Mouse (Mus musculus): ENCODE results near the gene Lbr. TPM values are rescaled to one million over a fixed set of nuclear protein-coding genes. Genes with fewer than 3 reads are reported as not detected.

Gene Lbr
- polyA plus RNA-seq, 1 experiment from 2014 or later: 133 TPM

GRCm38 (mm10) chr1:181865863-181866216 lies 23.0 kb upstream of the Lbr start:
- H3K27me3 ChIP-seq (replicated peaks): no peaks in the 10 kb centered on the region
- no peak overlapping the region for H3K4me2 ChIP-seq
- WGBS: 69% methylated on average over 5 of the region's 5 CpGs
- no peak for ATAC-seq (ENCODE audit: insufficient read depth, low FRiP score, low read depth)
- no peak overlapping the region for H3K9ac ChIP-seq
- H3K9me3 ChIP-seq: no peaks in the 10 kb centered on the region
- H3K36me3 ChIP-seq: no peaks in the 10 kb centered on the region
- peak overlapping the region; percentile 67; the same call in 1 of the 2 replicates for H3K27ac ChIP-seq
- peaks cover 10% of the 10 kb centered on the region; the same call in 1 of the 2 replicates for H3K4me1 ChIP-seq
- H3K4me3 ChIP-seq (replicated peaks): no peak overlapping the region

- ATAC-seq (ENCODE audit: insufficient read depth, low FRiP score, low read depth): peak; percentile 67; the same call in 1 of the 2 replicates
- peaks cover 15% of the 10 kb centered on the region for H3K4me1 ChIP-seq
- H3K27me3 ChIP-seq (replicated peaks): no peaks in the 10 kb centered on the region
- 61% methylated on average over 11 of the region's 11 CpGs for WGBS
- H3K9me3 ChIP-seq: no peaks in the 10 kb centered on the region
- no peak overlapping the region for H3K4me2 ChIP-seq
- no peak overlapping the region for H3K4me3 ChIP-seq (replicated peaks)
- H3K27ac ChIP-seq: peak overlapping the region; percentile 67
- H3K9ac ChIP-seq: no peak overlapping the region
- H3K36me3 ChIP-seq: no peaks in the 10 kb centered on the region
Measured at GRCm38 (mm10) chr1:181864971-181865862, 22.4 kb upstream of the Lbr start.

- H3K36me3 ChIP-seq: no peaks in the 10 kb centered on the region
- no peak for ATAC-seq (ENCODE audit: insufficient read depth, low FRiP score, low read depth)
- H3K9me3 ChIP-seq: no peaks in the 10 kb centered on the region
- no peak overlapping the region for H3K4me3 ChIP-seq (replicated peaks)
- WGBS: 35% methylated on average over 8 of the region's 8 CpGs
- H3K9ac ChIP-seq: no peak overlapping the region
- H3K4me2 ChIP-seq: no peak overlapping the region
- no peak overlapping the region for H3K27ac ChIP-seq
- no peaks in the 10 kb centered on the region for H3K27me3 ChIP-seq (replicated peaks)
- peaks cover 15% of the 10 kb centered on the region for H3K4me1 ChIP-seq
Measured at GRCm38 (mm10) chr1:181863431-181863830, 20.6 kb upstream of the Lbr start.

- Histone ChIP-seq H3K9ac (no peak overlapping the region), H3K27ac (no peak overlapping the region), H3K27me3 (replicated peaks) (no peaks in the 10 kb centered on the region), H3K4me3 (replicated peaks) (no peak overlapping the region), H3K36me3 (no peaks in the 10 kb centered on the region), H3K4me1 (peaks cover 15% of the 10 kb centered on the region), H3K4me2 (no peak overlapping the region), H3K9me3 (no peaks in the 10 kb centered on the region)
- 56% methylated on average over 16 of the region's 16 CpGs for WGBS
- ATAC-seq (ENCODE audit: insufficient read depth, low FRiP score, low read depth): no peak
Measured at GRCm38 (mm10) chr1:181862676-181863374, 20.0 kb upstream of the Lbr start.

- Histone ChIP-seq H3K27me3 (replicated peaks) (no peaks in the 10 kb centered on the region), H3K4me3 (replicated peaks) (no peak overlapping the region), H3K4me2 (no peak overlapping the region), H3K27ac (no peak overlapping the region), H3K9ac (no peak overlapping the region), H3K4me1 (peaks cover 15% of the 10 kb centered on the region), H3K9me3 (no peaks in the 10 kb centered on the region), H3K36me3 (no peaks in the 10 kb centered on the region)
- WGBS: 81% methylated on average over 2 of the region's 2 CpGs
- no peak for ATAC-seq (ENCODE audit: insufficient read depth, low FRiP score, low read depth)
Measured at GRCm38 (mm10) chr1:181861181-181861902, 18.5 kb upstream of the Lbr start.

GRCm38 (mm10) chr1:181860659-181861058 lies 17.8 kb upstream of the Lbr start:
- Histone ChIP-seq H3K27me3 (replicated peaks) (no peaks in the 10 kb centered on the region), H3K9ac (no peak overlapping the region), H3K27ac (peak overlapping the region; percentile 57; the same call in 1 of the 2 replicates), H3K4me2 (no peak overlapping the region), H3K4me1 (peaks cover 14% of the 10 kb centered on the region), H3K9me3 (no peaks in the 10 kb centered on the region), H3K4me3 (replicated peaks) (no peak overlapping the region), H3K36me3 (no peaks in the 10 kb centered on the region)
- 9% methylated on average over 5 of the region's 5 CpGs for WGBS
- peak; percentile 73 for ATAC-seq (ENCODE audit: insufficient read depth, low FRiP score, low read depth)

- Histone ChIP-seq H3K4me2 (no peak overlapping the region), H3K27me3 (replicated peaks) (no peaks in the 10 kb centered on the region), H3K27ac (no peak overlapping the region), H3K9ac (no peak overlapping the region), H3K9me3 (no peaks in the 10 kb centered on the region), H3K36me3 (no peaks in the 10 kb centered on the region), H3K4me1 (peaks cover 8% of the 10 kb centered on the region; the same call in 1 of the 2 replicates), H3K4me3 (replicated peaks) (no peak overlapping the region)
- WGBS: 80% methylated on average over 2 of the region's 2 CpGs
- ATAC-seq (ENCODE audit: insufficient read depth, low FRiP score, low read depth): no peak
Measured at GRCm38 (mm10) chr1:181856329-181856728, 13.5 kb upstream of the Lbr start.

- no peak overlapping the region for H3K4me3 ChIP-seq (replicated peaks)
- no peak overlapping the region for H3K9ac ChIP-seq
- whole genome bisulfite sequencing: 94% methylated on average over 2 of the region's 2 CpGs
- ATAC-seq (ENCODE audit: insufficient read depth, low FRiP score, low read depth): no peak
- H3K4me1 ChIP-seq: 0 out of 2 replicates have a peak, but pooled peaks cover 3% of the 10 kb centered on the region
- no peaks in the 10 kb centered on the region for H3K36me3 ChIP-seq
- H3K9me3 ChIP-seq: no peaks in the 10 kb centered on the region
- H3K27me3 ChIP-seq (replicated peaks): no peaks in the 10 kb centered on the region
- H3K4me2 ChIP-seq: no peak overlapping the region
- H3K27ac ChIP-seq: no peak overlapping the region
Measured at GRCm38 (mm10) chr1:181854829-181855228, 12.0 kb upstream of the Lbr start.

GRCm38 (mm10) chr1:181853081-181853736 lies 10.4 kb upstream of the Lbr start:
- Histone ChIP-seq H3K4me2 (peak overlapping the region; percentile 48), H3K4me3 (replicated peaks) (peak overlapping the region; percentile 12), H3K27ac (0 out of 2 replicates have a peak overlapping the region, but pooled peaks have one; percentile 59), H3K9ac (no peak overlapping the region), H3K36me3 (no peaks in the 10 kb centered on the region), H3K4me1 (0 out of 2 replicates have a peak, but pooled peaks cover 3% of the 10 kb centered on the region), H3K9me3 (no peaks in the 10 kb centered on the region), H3K27me3 (replicated peaks) (no peaks in the 10 kb centered on the region)
- 6% methylated on average over 15 of the region's 21 CpGs for WGBS
- peak; percentile 69 for ATAC-seq (ENCODE audit: insufficient read depth, low FRiP score, low read depth)

- peak overlapping the region; percentile 21; the same call in 1 of the 2 replicates for H3K27ac ChIP-seq
Measured at GRCm38 (mm10) chr1:181852466-181852865, 9.6 kb upstream of the Lbr start.

More at GRCm38 (mm10) chr1:181852466-181852865, 9.6 kb upstream of the Lbr start:
- Histone ChIP-seq H3K9me3 (no peaks in the 10 kb centered on the region), H3K27me3 (replicated peaks) (no peaks in the 10 kb centered on the region), H3K4me3 (replicated peaks) (no peak overlapping the region), H3K9ac (no peak overlapping the region), H3K4me1 (0 out of 2 replicates have a peak, but pooled peaks cover 3% of the 10 kb centered on the region), H3K36me3 (no peaks in the 10 kb centered on the region), H3K4me2 (peak overlapping the region; percentile 48)
- WGBS: 47% methylated on average over 13 of the region's 13 CpGs
- 0 out of 2 replicates have a peak, but pooled peaks have one; percentile 24 for ATAC-seq (ENCODE audit: insufficient read depth, low FRiP score, low read depth)

Measured in stomach, embryonic 15.5 days (tissue).